Mouse (Mus musculus): ENCODE results near the gene Apoa5. TPM values are rescaled to one million over a fixed set of nuclear protein-coding genes. Genes with fewer than 3 reads are reported as not detected.

Apoa5 gene
- 1 to 10 TPM in 1 of 2 experiments, under 1 TPM in 1; 0.17 to 3.6 TPM for total RNA-seq (2021)
- polyA plus RNA-seq (2012; rRNA removed) = 0.32 and 3.0 TPM in 2 replicates
- long read RNA-seq = 0 reads

GRCm38 (mm10) chr9:46268343-46268873 lies at the start of gene Apoa5:
TSS of gene Apoa5 (plus strand) at chr9:46268633.
- no peak for DNase-seq

GRCm38 (mm10) chr9:46223090-46223489 lies 45.3 kb upstream of the Apoa5 start:
- DNase-seq = no peak

- no peak for DNase-seq
These were observed 44.3 kb upstream of the Apoa5 start for GRCm38 (mm10) chr9:46224101-46224500.

GRCm38 (mm10) chr9:46224945-46225660 lies 43.3 kb upstream of the Apoa5 start:
- no peak for DNase-seq

GRCm38 (mm10) chr9:46227064-46227614 lies 41.3 kb upstream of the Apoa5 start:
- DNase-seq = no peak

- no peak for DNase-seq
These were observed 39.9 kb upstream of the Apoa5 start, which contains the start of gene Apoa1 for GRCm38 (mm10) chr9:46228491-46228890. TSS of gene Apoa1 (plus strand) at chr9:46228580.

- DNase-seq = peak; percentile 85
These were observed 38.6 kb upstream of the Apoa5 start for GRCm38 (mm10) chr9:46229573-46230449.

GRCm38 (mm10) chr9:46230450-46230975 lies 37.9 kb upstream of the Apoa5 start:
- DNase-seq = no peak

- peak; percentile 67 for DNase-seq
These were observed 33.2 kb upstream of the Apoa5 start for GRCm38 (mm10) chr9:46235196-46235595.

GRCm38 (mm10) chr9:46235596-46235648 lies 33.0 kb upstream of the Apoa5 start, which contains the start of gene Apoc3:
TSS of gene Apoc3 (minus strand) at chr9:46235636.
- DNase-seq = no peak

GRCm38 (mm10) chr9:46235649-46236048 lies 32.8 kb upstream of the Apoa5 start:
- no peak for DNase-seq

- DNase-seq = no peak
These were observed 29.6 kb upstream of the Apoa5 start for GRCm38 (mm10) chr9:46238850-46239249.

GRCm38 (mm10) chr9:46240526-46241153 lies 27.8 kb upstream of the Apoa5 start, which contains the start of gene Apoa4:
TSS of gene Apoa4 (plus strand) at chr9:46240696.
- no peak for DNase-seq

GRCm38 (mm10) chr9:46241818-46242217 lies 26.6 kb upstream of the Apoa5 start:
- DNase-seq = no peak

- no peak for DNase-seq
These were observed 25.3 kb upstream of the Apoa5 start for GRCm38 (mm10) chr9:46243122-46243521.

GRCm38 (mm10) chr9:46243584-46243983 lies 24.8 kb upstream of the Apoa5 start:
- DNase-seq = no peak

- peak; percentile 51 for DNase-seq
These were observed 21.6 kb upstream of the Apoa5 start for GRCm38 (mm10) chr9:46246752-46247324.

GRCm38 (mm10) chr9:46256177-46256576 lies 12.3 kb upstream of the Apoa5 start:
- DNase-seq = no peak

GRCm38 (mm10) chr9:46256658-46257385 lies 11.6 kb upstream of the Apoa5 start:
- DNase-seq = peak; percentile 73

GRCm38 (mm10) chr9:46257546-46257945 lies 10.9 kb upstream of the Apoa5 start:
- peak; percentile 44 for DNase-seq

- DNase-seq = no peak
These were observed 9.3 kb upstream of the Apoa5 start for GRCm38 (mm10) chr9:46259111-46259510.

Measured in adrenal gland, adult 2 months (tissue).